Mouse (Mus musculus) forebrain, postnatal 0 days (tissue): ENCODE measurements at regions not wholly inside any gene's neighbourhood (a gene's known extent, or its start where the extent isn't known, plus 50 kb on each side); places are given as distances from the start of the nearest gene placed in this dataset.
A peak's percentile ranks its signal among the peaks of the same experiment; 100 is the strongest.

Experiments used
- ATAC-seq: fragments of 200-750 bp; cut with Nextera tagmentation; 2 replicates; pipeline ENCODE4 v1.8.0; 2017; ENCODE audit warnings: mild to moderate bottlenecking, moderate library complexity
- DNase-seq: peaks from one replicate; pipeline ENCODE4 v3.0.0-alpha.2; 2015
- H3K27ac ChIP-seq: fragments of 300-500 bp; sonication (generic); 2 replicates; pipeline ENCODE4 v1.5.1; 2014; ENCODE audit warnings: low read depth, mild to moderate bottlenecking, antibody characterized with exemption, low read length, moderate library complexity, mixed read lengths
- H3K27me3 ChIP-seq: fragments of 300-500 bp; sonication (generic); 2 replicates; pipeline ENCODE4 v1.6.1; 2014; ENCODE audit warnings: mild to moderate bottlenecking, low read length, mixed read lengths; ENCODE audit not compliant: insufficient read depth
- H3K36me3 ChIP-seq: fragments of 300-500 bp; sonication (generic); 2 replicates; pipeline ENCODE4 v1.6.1; 2014; ENCODE audit warnings: mild to moderate bottlenecking, moderate library complexity; ENCODE audit not compliant: insufficient read depth
- H3K4me1 ChIP-seq: fragments of 300-500 bp; sonication (generic); 2 replicates; pipeline ENCODE4 v1.6.1; 2014; ENCODE audit warnings: antibody characterized with exemption; ENCODE audit not compliant: insufficient read depth
- H3K4me2 ChIP-seq: fragments of 300-500 bp; sonication (generic); 2 replicates; pipeline ENCODE4 v1.6.1; 2014; ENCODE audit warnings: low read depth, mild to moderate bottlenecking, moderate library complexity
- H3K4me3 ChIP-seq: fragments of 300-500 bp; sonication (generic); 2 replicates; pipeline ENCODE4 v1.5.1; 2014; ENCODE audit warnings: low read depth, low read length, mixed read lengths
- H3K9ac ChIP-seq: fragments of 300-500 bp; sonication (generic); 2 replicates; pipeline ENCODE4 v1.6.1; 2014; ENCODE audit warnings: mild to moderate bottlenecking
- H3K9me3 ChIP-seq: fragments of 300-500 bp; sonication (generic); 2 replicates; pipeline ENCODE4 v1.6.1; 2016; ENCODE audit warnings: low read length
- CTCF ChIP-seq: sonication (generic); IDR thresholded peaks from 2 replicates; pipeline ENCODE4 v1.5.1; 2016; ENCODE audit warnings: antibody characterized with exemption, control low read depth, low read depth
- WGBS: fragments of 180-500 bp; shearing (Covaris S2); extraction: QIAGEN DNeasy Blood & Tissue Kit; methylation state at CpG from one replicate; pipeline ENCODE4 v1.1.7; 2014; 5-methylcytosine and 5-hydroxymethylcytosine counted together

- H3K27ac ChIP-seq, result no peak overlapping the region
- no peaks in the 10 kb centered on the region for H3K9me3 ChIP-seq
- no peaks in the 10 kb centered on the region for H3K27me3 ChIP-seq
- no peak overlapping the region for H3K9ac ChIP-seq
- no peaks in the 10 kb centered on the region for H3K4me1 ChIP-seq
- DNase-seq (no peak), ATAC-seq (no peak)
- no peaks in the 10 kb centered on the region for H3K36me3 ChIP-seq
- whole genome bisulfite sequencing, result 95% methylated on average over 5 of the region's 5 CpGs
- no peak overlapping the region for H3K4me3 ChIP-seq
- no peak for TF ChIP-seq CTCF
- no peak overlapping the region for H3K4me2 ChIP-seq
Measured at GRCm38 (mm10) chr9:103922356-103922755, 80.0 kb upstream of the Nphp3 start.

DNA sequence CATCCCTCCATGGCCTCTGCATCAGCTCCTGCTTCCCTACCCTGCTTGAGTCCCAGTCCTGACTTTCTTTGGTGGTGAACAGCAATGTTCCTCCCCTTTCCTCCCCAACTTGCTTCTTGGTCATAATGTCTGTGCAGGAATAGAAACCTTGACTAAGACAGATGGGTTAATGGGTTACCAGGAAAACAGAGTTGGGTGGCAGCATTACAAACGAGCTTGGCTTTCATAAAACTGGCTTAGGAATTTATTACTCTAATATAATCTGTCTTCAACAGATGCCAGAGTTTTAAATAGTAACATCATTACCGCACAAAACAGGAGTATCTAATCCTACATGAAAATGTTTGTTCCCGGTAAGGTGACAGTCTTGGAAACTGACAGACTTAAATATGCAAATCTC lies 77.7 kb upstream of the Nphp3 start:
- no peaks in the 10 kb centered on the region for H3K27me3 ChIP-seq
- no peak for ATAC-seq
- no peak for TF ChIP-seq CTCF
- H3K4me1 ChIP-seq, result no peaks in the 10 kb centered on the region
- H3K4me3 ChIP-seq, result no peak overlapping the region
- no peak overlapping the region for H3K9ac ChIP-seq
- peak; percentile 36 for DNase-seq
- no peaks in the 10 kb centered on the region for H3K36me3 ChIP-seq
- H3K9me3 ChIP-seq, result no peaks in the 10 kb centered on the region
- H3K4me2 ChIP-seq, result no peak overlapping the region
- WGBS, result 46% methylated on average over 3 of the region's 3 CpGs
- H3K27ac ChIP-seq, result no peak overlapping the region

DNA sequence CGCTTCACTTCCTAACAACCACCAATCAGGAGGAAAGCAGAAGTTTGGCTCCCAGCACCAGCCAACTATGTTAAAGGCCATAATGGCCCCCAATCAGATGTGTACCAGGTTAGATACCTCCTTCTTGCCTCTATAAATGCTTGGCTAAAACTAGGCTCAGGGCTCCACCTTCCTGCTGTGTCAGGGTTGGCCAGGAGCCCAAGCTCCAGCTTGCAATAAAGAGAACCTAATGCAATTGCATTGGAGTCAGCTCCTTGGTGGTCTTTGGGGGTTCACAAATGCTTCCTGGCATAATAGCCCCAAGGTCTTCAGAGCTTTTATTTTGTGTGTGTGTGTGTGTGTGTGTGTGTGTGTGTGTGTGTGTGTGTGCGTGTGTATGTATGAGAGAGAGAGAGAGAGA lies 76.9 kb upstream of the Nphp3 start:
- Histone ChIP-seq H3K36me3 (no peaks in the 10 kb centered on the region), H3K4me1 (no peaks in the 10 kb centered on the region), H3K4me3 (no peak overlapping the region), H3K9me3 (no peaks in the 10 kb centered on the region), H3K4me2 (no peak overlapping the region), H3K27ac (no peak overlapping the region), H3K27me3 (no peaks in the 10 kb centered on the region), H3K9ac (no peak overlapping the region)
- WGBS, result 76% methylated on average over 2 of the region's 2 CpGs
- no peak for ATAC-seq
- TF ChIP-seq CTCF, result no peak
- DNase-seq, result peak; percentile 22

DNA sequence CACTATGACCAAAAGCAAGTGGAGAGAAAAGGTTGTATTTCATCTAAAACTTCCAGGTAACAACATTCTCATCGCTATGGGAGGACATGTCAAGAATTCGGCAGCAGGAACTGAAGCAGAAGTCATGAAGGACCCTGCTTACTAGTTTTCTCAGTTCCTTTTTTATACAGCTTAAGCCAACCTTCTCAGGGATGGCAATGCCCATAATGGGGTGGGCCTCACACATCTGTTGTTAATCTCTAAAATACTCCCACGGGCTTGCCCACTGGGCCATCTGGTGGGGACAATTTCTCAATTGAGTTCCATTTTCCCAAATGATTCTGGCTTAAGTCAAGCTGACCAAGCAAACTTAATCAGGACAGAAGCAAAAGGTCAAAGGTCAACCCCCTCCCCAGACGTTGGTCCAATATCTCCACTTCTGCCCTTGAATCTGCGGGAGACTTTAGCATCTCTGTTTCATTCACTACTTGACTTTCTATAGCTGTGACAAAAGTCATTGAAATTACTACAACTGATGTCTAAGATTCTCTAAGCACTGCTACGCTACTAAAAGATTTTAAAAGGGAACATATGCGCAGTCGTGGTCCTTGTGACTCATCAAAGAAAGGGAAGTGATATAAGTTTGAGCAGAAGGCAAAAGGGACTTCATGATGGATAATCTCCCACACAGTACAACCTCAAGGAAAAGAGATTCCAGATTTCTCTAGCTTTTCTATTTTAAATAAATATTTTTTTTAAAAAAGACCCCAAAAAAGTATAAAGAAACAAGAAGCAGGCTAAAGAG lies 73.4 kb upstream of the Nphp3 start:
- no peaks in the 10 kb centered on the region for H3K9me3 ChIP-seq
- no peaks in the 10 kb centered on the region for H3K36me3 ChIP-seq
- H3K27me3 ChIP-seq, result no peaks in the 10 kb centered on the region
- WGBS, result 65% methylated on average over 8 of the region's 8 CpGs
- DNase-seq, result no peak
- no peaks in the 10 kb centered on the region for H3K4me1 ChIP-seq
- H3K4me2 ChIP-seq, result no peak overlapping the region
- no peak for ATAC-seq
- no peak overlapping the region for H3K4me3 ChIP-seq
- H3K9ac ChIP-seq, result no peak overlapping the region
- TF ChIP-seq CTCF, result no peak
- no peak overlapping the region for H3K27ac ChIP-seq

- Histone ChIP-seq H3K9me3 (no peaks in the 10 kb centered on the region), H3K4me1 (no peaks in the 10 kb centered on the region), H3K4me3 (no peak overlapping the region), H3K36me3 (no peaks in the 10 kb centered on the region), H3K4me2 (no peak overlapping the region), H3K27ac (no peak overlapping the region), H3K27me3 (no peaks in the 10 kb centered on the region), H3K9ac (no peak overlapping the region)
- no peak for TF ChIP-seq CTCF
- whole genome bisulfite sequencing, result 76% methylated on average over 5 of the region's 5 CpGs
- DNase-seq, result no peak
- ATAC-seq, result no peak
Measured at GRCm38 (mm10) chr9:103938070-103938469, 64.3 kb upstream of the Nphp3 start.

- no peak for ATAC-seq
- no peaks in the 10 kb centered on the region for H3K27me3 ChIP-seq
- no peak overlapping the region for H3K27ac ChIP-seq
- no peaks in the 10 kb centered on the region for H3K4me1 ChIP-seq
- H3K4me2 ChIP-seq, result no peak overlapping the region
- no peak overlapping the region for H3K4me3 ChIP-seq
- DNase-seq, result no peak
- 69% methylated on average over 8 of the region's 8 CpGs for WGBS
- H3K9ac ChIP-seq, result no peak overlapping the region
- no peak for TF ChIP-seq CTCF
- H3K9me3 ChIP-seq, result no peaks in the 10 kb centered on the region
- H3K36me3 ChIP-seq, result no peaks in the 10 kb centered on the region
Measured at GRCm38 (mm10) chr9:103940010-103940409, 62.3 kb upstream of the Nphp3 start.

DNA sequence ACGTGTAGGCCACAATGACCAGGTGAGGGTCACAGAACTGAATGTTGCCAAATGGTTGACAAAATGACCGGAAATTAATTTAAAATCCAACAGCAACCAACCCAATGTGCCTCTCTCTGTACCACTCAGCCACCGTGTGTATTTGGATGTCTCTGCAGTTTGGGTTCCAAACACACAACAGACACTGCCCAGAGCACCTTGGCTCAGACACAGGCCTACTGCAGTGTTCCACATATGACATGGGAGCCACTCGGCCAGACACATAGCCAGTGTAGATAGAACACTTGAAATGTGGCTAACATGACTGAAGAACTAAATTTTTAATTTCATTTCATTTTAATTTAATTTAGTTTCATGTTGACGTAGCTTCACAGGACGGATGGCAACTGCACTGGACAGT lies 61.8 kb upstream of the Nphp3 start:
- Histone ChIP-seq H3K4me2 (no peak overlapping the region), H3K4me3 (no peak overlapping the region), H3K4me1 (no peaks in the 10 kb centered on the region), H3K27ac (no peak overlapping the region), H3K9me3 (no peaks in the 10 kb centered on the region), H3K9ac (no peak overlapping the region), H3K27me3 (no peaks in the 10 kb centered on the region), H3K36me3 (no peaks in the 10 kb centered on the region)
- TF ChIP-seq CTCF, result no peak
- 90% methylated on average over 6 of the region's 6 CpGs for WGBS
- DNase-seq (no peak), ATAC-seq (no peak)
